ENCODE assay signal across 17 mouse cellular contexts in genomic region chr7:125645413-125645812, GRCm38 (mm10).
"Had no signal": no experiment of that assay in that cellular context is flagged by ENCODE, and none has a peak within 500 bp of the region (broad histone marks: within the 10 kb centered on the region; RNA-seq: fewer than 3 reads in every experiment).

No protein-coding gene starts in this region.

- H3K4me2 ChIP-seq: limb, embryonic 12.5 days; liver, embryonic 13.5 days; lung, embryonic 15.5 days; midbrain, embryonic 12.5 days; neural tube, embryonic 13.5 days had no signal

- H3K4me1 ChIP-seq: limb, embryonic 12.5 days; liver, embryonic 13.5 days; midbrain, embryonic 12.5 days; neural tube, embryonic 13.5 days had no signal

- H3K4me3 ChIP-seq: left cerebral cortex, adult 2 months; limb, embryonic 12.5 days; liver, embryonic 13.5 days; lung, embryonic 15.5 days; megakaryocyte, embryonic 14.5 days; midbrain, embryonic 12.5 days; neural tube, embryonic 13.5 days had no signal

- H3K9ac ChIP-seq: limb, embryonic 12.5 days; liver, embryonic 13.5 days; liver, postnatal 0 days; lung, embryonic 15.5 days; midbrain, embryonic 12.5 days; neural tube, embryonic 13.5 days had no signal

- H3K9me3 ChIP-seq: limb, embryonic 12.5 days; liver, embryonic 13.5 days; lung, embryonic 15.5 days; megakaryocyte, embryonic 14.5 days; midbrain, embryonic 12.5 days; neural tube, embryonic 13.5 days had no signal

- H3K27me3 ChIP-seq: limb, embryonic 12.5 days; liver, embryonic 13.5 days; lung, embryonic 15.5 days; megakaryocyte, embryonic 14.5 days; midbrain, embryonic 12.5 days; neural tube, embryonic 13.5 days had no signal

- H3K27ac ChIP-seq: left cerebral cortex, adult 2 months; limb, embryonic 12.5 days; liver, embryonic 13.5 days; lung, embryonic 15.5 days; macrophage; midbrain, embryonic 12.5 days; neural tube, embryonic 13.5 days; stomach, postnatal 0 days had no signal

- ATAC-seq: liver, postnatal 0 days had no signal

- DNase-seq: kidney, adult 18-20 months; kidney, postnatal 10 days; kidney, postnatal 4 days; liver; liver, embryonic 13.5 days; liver, postnatal 0 days; lung, postnatal 14 days; right cerebral cortex, postnatal 14 days; thymus, postnatal 4 days had no signal
